In the genomic region with DNA sequence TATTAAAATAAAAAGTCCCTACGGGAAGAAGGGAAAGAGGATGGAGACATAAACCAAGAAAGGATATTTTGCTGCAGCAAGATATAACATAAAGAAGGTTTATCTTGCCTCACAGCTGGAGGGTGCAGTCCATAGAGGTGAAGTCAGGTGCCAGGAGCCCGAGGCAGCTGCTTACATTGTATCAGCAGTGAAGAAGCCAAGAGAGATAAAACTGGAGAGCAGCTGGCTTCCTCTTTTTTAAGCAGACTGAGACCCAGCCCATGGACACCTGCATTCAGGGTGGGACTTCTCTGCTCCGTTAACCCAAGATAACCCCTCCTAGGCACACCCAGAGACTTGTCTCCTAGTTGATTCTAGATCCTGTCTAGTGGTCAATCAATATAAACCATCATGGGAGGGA, we compare ENCODE assay signal across 27 mouse cellular contexts.
DNase-seq lines count a peak whose midpoint lies in the region; ATAC-seq and TF ChIP-seq lines count a peak whose summit lies in the region.
"Had no signal": no experiment of that assay in that cellular context is flagged by ENCODE, and none has a peak within 500 bp of the region (broad histone marks: within the 10 kb centered on the region; RNA-seq: fewer than 3 reads in every experiment).

No protein-coding gene starts in this region.

- H3K4me1 ChIP-seq in liver, postnatal 0 days (ENCODE audit: insufficient read depth) = no peaks in the 10 kb centered on the region
- H3K4me1 ChIP-seq: limb, embryonic 13.5 days had no signal

- H3K9ac ChIP-seq in liver, postnatal 0 days (replicated peaks) = no peak overlapping the region
- H3K9ac ChIP-seq: heart, embryonic 15.5 days; hindbrain, embryonic 13.5 days; limb, embryonic 13.5 days; midbrain, embryonic 13.5 days had no signal

- peak; percentile 46; the same call in 1 of the 2 replicates for TF ChIP-seq EP300 in liver, postnatal 0 days (IDR thresholded peaks at IDR 0.05; ENCODE audit: low read depth)

- H3K36me3 ChIP-seq in liver, postnatal 0 days (replicated peaks; ENCODE audit: insufficient read depth, low read length) = no peaks in the 10 kb centered on the region
- H3K36me3 ChIP-seq: heart, embryonic 10.5 days; heart, embryonic 15.5 days; hindbrain, embryonic 13.5 days; limb, embryonic 13.5 days; midbrain, embryonic 13.5 days had no signal

- intact Hi-C loops in left cerebral cortex, postnatal 14 days (cut with DNase I) = no loop called here

- DNase-seq in testis, postnatal 14 days (ENCODE audit: low spot score) = peak; percentile 53
- DNase-seq in testis, postnatal 10 days (ENCODE audit: low spot score) = no peak
- peak; percentile 14 for DNase-seq in ZHBTc4 (ENCODE audit: low read depth, low spot score)
- no peak for DNase-seq in liver, postnatal 0 days
- no peak for DNase-seq in cerebellum, postnatal 25 days
- DNase-seq in left cerebral cortex, postnatal 14 days (ENCODE audit: low spot score in 2 of 2) = no peak
- no peak for DNase-seq in cerebellum, adult 9-11 months
- DNase-seq: adrenal gland, postnatal 25 days; cerebellum, adult 18-20 months; cerebellum, postnatal 14 days; gastrocnemius, postnatal 14 days; heart, adult 11 months; kidney, adult 8-10 months; lung, postnatal 36 days; retina, postnatal 1 day; right cerebral cortex, postnatal 14 days; thymus, postnatal 14 days had no signal

- H3K4me3 ChIP-seq in liver, postnatal 0 days (ENCODE audit: low read depth, low read length) = no peak overlapping the region
- H3K4me3 ChIP-seq: heart, embryonic 10.5 days; heart, embryonic 15.5 days; hindbrain, embryonic 13.5 days; limb, embryonic 13.5 days; megakaryocyte, embryonic 14.5 days; midbrain, embryonic 13.5 days had no signal

- H3K27ac ChIP-seq in liver, postnatal 0 days (ENCODE audit: low read depth) = no peak overlapping the region
- H3K27ac ChIP-seq: heart, embryonic 10.5 days; heart, embryonic 15.5 days; hindbrain, embryonic 13.5 days; kidney, postnatal 0 days; limb, embryonic 13.5 days; midbrain, embryonic 13.5 days; stomach, postnatal 0 days had no signal

- no peaks in the 10 kb centered on the region for H3K27me3 ChIP-seq in liver, postnatal 0 days (ENCODE audit: insufficient read depth, low read length)
- H3K27me3 ChIP-seq: heart, embryonic 15.5 days; hindbrain, embryonic 13.5 days; limb, embryonic 13.5 days; midbrain, embryonic 13.5 days had no signal

- peak; percentile 61 for ATAC-seq in liver, postnatal 0 days
- ATAC-seq: forebrain, embryonic 14.5 days; intestine, embryonic 16.5 days; midbrain, embryonic 13.5 days had no signal

- WGBS in liver, postnatal 0 days (ENCODE audit: insufficient replicate concordance) = 25% methylated on average over 3 of the region's 3 CpGs

- no peak for TF ChIP-seq CTCF in liver, postnatal 0 days (IDR thresholded peaks at IDR 0.05; ENCODE audit: low read depth)

- H3K9me3 ChIP-seq in liver, postnatal 0 days (ENCODE audit: low read length) = no peaks in the 10 kb centered on the region
- H3K9me3 ChIP-seq: heart, embryonic 10.5 days; heart, embryonic 15.5 days; hindbrain, embryonic 13.5 days; limb, embryonic 13.5 days; midbrain, embryonic 13.5 days had no signal

- no peak overlapping the region for H3K4me2 ChIP-seq in liver, postnatal 0 days (ENCODE audit: low read depth, low read length)
- H3K4me2 ChIP-seq: heart, embryonic 15.5 days; hindbrain, embryonic 13.5 days; limb, embryonic 13.5 days; midbrain, embryonic 13.5 days had no signal

Comparison
In these comparisons a context has a peak if more than half of its experiments do, and no peak if none do; other contexts are left out.
1. DNase-seq: peak in testis, postnatal 14 days (single experiment) and ZHBTc4 (single experiment); none in testis, postnatal 10 days (single experiment), liver, postnatal 0 days (single experiment), cerebellum, postnatal 25 days (0 of 2), left cerebral cortex, postnatal 14 days (0 of 2) and cerebellum, adult 9-11 months (single experiment).